Mouse (Mus musculus) inflammation-experienced regulatory T-cells, adult 6 months (primary cell): Measurements from ENCODE around the gene Crlf3. TPM values are rescaled to one million over a fixed set of nuclear protein-coding genes. Genes with fewer than 3 reads are reported as not detected.

Experiments used
- ATAC-seq: one replicate; pipeline ENCODE4 v1.8.0; 2017
- polyA plus RNA-seq, 3 experiments: library from polyadenylated mRNA; unstranded; fragments of 100-300 nt; shearing (Covaris generic); gene quantifications; one replicate each; pipeline ENCODE4 v1.2.1; 2017

Gene Crlf3
- 100 to 1,000 TPM in 2 of 3 experiments, 10 to 100 TPM in 1; 98.6 to 123 (median 113) TPM for polyA plus RNA-seq

- peak; percentile 88 for ATAC-seq
Measured at GRCm38 (mm10) chr11:80080826-80081728, at the start of gene Crlf3. Crlf3 (minus strand) TSS chr11:80080991.

- no peak for ATAC-seq
Measured at GRCm38 (mm10) chr11:80116411-80116810, 35.6 kb upstream of the Crlf3 start.

GRCm38 (mm10) chr11:80104407-80104806 is 23.6 kb upstream of the Crlf3 start:
- no peak for ATAC-seq

- no peak for ATAC-seq
Measured at GRCm38 (mm10) chr11:80101298-80101697, 20.5 kb upstream of the Crlf3 start.

GRCm38 (mm10) chr11:80098444-80099056 is 17.8 kb upstream of the Crlf3 start:
- no peak for ATAC-seq

GRCm38 (mm10) chr11:80090555-80091164 is 9.9 kb upstream of the Crlf3 start:
- no peak for ATAC-seq

GRCm38 (mm10) chr11:80089817-80090214 is 9.0 kb upstream of the Crlf3 start:
- no peak for ATAC-seq

GRCm38 (mm10) chr11:80088917-80089816 is 8.4 kb upstream of the Crlf3 start, which contains the start of gene Atad5:
Atad5 (plus strand) TSS chr11:80089400.
- ATAC-seq, result peak; percentile 73

GRCm38 (mm10) chr11:80086844-80087243 is 6.1 kb upstream of the Crlf3 start:
- ATAC-seq, result peak; percentile 82

GRCm38 (mm10) chr11:80085356-80086055 is 4.7 kb upstream of the Crlf3 start:
- no peak for ATAC-seq

GRCm38 (mm10) chr11:80081786-80082319 is 1.1 kb upstream of the Crlf3 start:
- no peak for ATAC-seq

- peak; percentile 12 for ATAC-seq
Measured at GRCm38 (mm10) chr11:80080381-80080825, 388 bp downstream of the Crlf3 start.

- ATAC-seq, result no peak
Measured at GRCm38 (mm10) chr11:80079751-80080150, 1.0 kb downstream of the Crlf3 start.

GRCm38 (mm10) chr11:80078831-80079230 is 2.0 kb downstream of the Crlf3 start:
- ATAC-seq, result no peak

GRCm38 (mm10) chr11:80077784-80078545 is 2.8 kb downstream of the Crlf3 start:
- no peak for ATAC-seq

GRCm38 (mm10) chr11:80075608-80076277 is 5.0 kb downstream of the Crlf3 start:
- ATAC-seq, result peak; percentile 39

- peak; percentile 22 for ATAC-seq
Measured at GRCm38 (mm10) chr11:80072365-80072764, 8.4 kb downstream of the Crlf3 start.

GRCm38 (mm10) chr11:80071039-80071438 is 9.8 kb downstream of the Crlf3 start:
- no peak for ATAC-seq

GRCm38 (mm10) chr11:80069815-80070214 is 11.0 kb downstream of the Crlf3 start:
- no peak for ATAC-seq

GRCm38 (mm10) chr11:80067558-80067957 is 13.2 kb downstream of the Crlf3 start:
- ATAC-seq, result peak; percentile 76
